In genomic region chr15:11100917-11101316, GRCm38 (mm10) we compare ENCODE assay signal across 25 mouse cellular contexts. TPM values are rescaled to one million over a fixed set of nuclear protein-coding genes. Genes with fewer than 3 reads are reported as not detected.
DNase-seq lines count a peak whose midpoint lies in the region; ATAC-seq and TF ChIP-seq lines count a peak whose summit lies in the region.
"Had no signal": no experiment of that assay in that cellular context is flagged by ENCODE, and none has a peak within 500 bp of the region (broad histone marks: within the 10 kb centered on the region; RNA-seq: fewer than 3 reads in every experiment).

No protein-coding gene starts in this region.

- no peaks in the 10 kb centered on the region for H3K9me3 ChIP-seq in forebrain, embryonic 14.5 days (replicated peaks; ENCODE audit: control insufficient read depth, low read length)
- no peaks in the 10 kb centered on the region for H3K9me3 ChIP-seq in forebrain, postnatal 0 days (ENCODE audit: low read length)
- no peaks in the 10 kb centered on the region for H3K9me3 ChIP-seq in hindbrain, embryonic 16.5 days (ENCODE audit: control insufficient read depth, low read length)
- no peaks in the 10 kb centered on the region for H3K9me3 ChIP-seq in hindbrain, embryonic 13.5 days
- H3K9me3 ChIP-seq in midbrain, embryonic 14.5 days (ENCODE audit: control insufficient read depth, low read length) = no peaks in the 10 kb centered on the region
- no peaks in the 10 kb centered on the region for H3K9me3 ChIP-seq in midbrain, embryonic 10.5 days (replicated peaks)
- H3K9me3 ChIP-seq: forebrain, embryonic 10.5 days; forebrain, embryonic 13.5 days; heart, embryonic 10.5 days; heart, embryonic 13.5 days; intestine, embryonic 15.5 days had no signal

- H3K4me2 ChIP-seq in forebrain, embryonic 14.5 days (ENCODE audit: low read length) = no peak overlapping the region
- no peak overlapping the region for H3K4me2 ChIP-seq in forebrain, postnatal 0 days (ENCODE audit: low read depth)
- no peak overlapping the region for H3K4me2 ChIP-seq in hindbrain, embryonic 16.5 days (ENCODE audit: low read length)
- H3K4me2 ChIP-seq in hindbrain, embryonic 13.5 days = no peak overlapping the region
- no peak overlapping the region for H3K4me2 ChIP-seq in midbrain, embryonic 14.5 days (ENCODE audit: low read length)
- H3K4me2 ChIP-seq: forebrain, embryonic 13.5 days; heart, embryonic 13.5 days; intestine, embryonic 15.5 days had no signal

- no peaks in the 10 kb centered on the region for H3K4me1 ChIP-seq in forebrain, embryonic 14.5 days (ENCODE audit: control insufficient read depth, insufficient read depth, low read length)
- no peaks in the 10 kb centered on the region for H3K4me1 ChIP-seq in forebrain, postnatal 0 days (ENCODE audit: insufficient read depth)
- H3K4me1 ChIP-seq in hindbrain, embryonic 16.5 days (ENCODE audit: control insufficient read depth, insufficient read depth, low read depth, low read length) = 0 out of 2 replicates have a peak, but pooled peaks cover 2% of the 10 kb centered on the region
- peaks cover 13% of the 10 kb centered on the region for H3K4me1 ChIP-seq in hindbrain, embryonic 13.5 days (replicated peaks)
- H3K4me1 ChIP-seq in midbrain, embryonic 14.5 days (ENCODE audit: control insufficient read depth, insufficient read depth, low read length) = no peaks in the 10 kb centered on the region
- peaks cover 14% of the 10 kb centered on the region; the same call in 1 of the 2 replicates for H3K4me1 ChIP-seq in midbrain, embryonic 10.5 days
- H3K4me1 ChIP-seq: forebrain, embryonic 13.5 days; heart, embryonic 10.5 days; heart, embryonic 13.5 days; intestine, embryonic 15.5 days had no signal

- H3K27ac ChIP-seq in forebrain, embryonic 14.5 days (ENCODE audit: low read depth, low read length) = no peak overlapping the region
- H3K27ac ChIP-seq in forebrain, postnatal 0 days (ENCODE audit: low read depth, low read length) = no peak overlapping the region
- no peak overlapping the region for H3K27ac ChIP-seq in hindbrain, embryonic 16.5 days (ENCODE audit: low read depth, low read length)
- no peak overlapping the region for H3K27ac ChIP-seq in hindbrain, embryonic 13.5 days
- H3K27ac ChIP-seq in midbrain, embryonic 14.5 days (replicated peaks; ENCODE audit: low read depth, low read length) = no peak overlapping the region
- H3K27ac ChIP-seq in midbrain, embryonic 10.5 days (replicated peaks) = no peak overlapping the region
- H3K27ac ChIP-seq: forebrain, embryonic 10.5 days; forebrain, embryonic 13.5 days; heart, adult 2 months; heart, embryonic 10.5 days; heart, embryonic 13.5 days; intestine, embryonic 15.5 days had no signal

- H3K9ac ChIP-seq in forebrain, embryonic 14.5 days (ENCODE audit: low read length) = no peak overlapping the region
- H3K9ac ChIP-seq in forebrain, postnatal 0 days = no peak overlapping the region
- H3K9ac ChIP-seq in hindbrain, embryonic 16.5 days (ENCODE audit: low read depth, low read length) = no peak overlapping the region
- H3K9ac ChIP-seq in hindbrain, embryonic 13.5 days = no peak overlapping the region
- H3K9ac ChIP-seq in midbrain, embryonic 14.5 days (replicated peaks; ENCODE audit: low read length) = no peak overlapping the region
- H3K9ac ChIP-seq: forebrain, embryonic 13.5 days; heart, embryonic 13.5 days; intestine, embryonic 15.5 days had no signal

- H3K27me3 ChIP-seq in forebrain, embryonic 14.5 days (replicated peaks; ENCODE audit: control insufficient read depth, insufficient read depth, low read length) = no peaks in the 10 kb centered on the region
- no peaks in the 10 kb centered on the region for H3K27me3 ChIP-seq in forebrain, postnatal 0 days (ENCODE audit: insufficient read depth, low read length)
- H3K27me3 ChIP-seq in hindbrain, embryonic 16.5 days (replicated peaks; ENCODE audit: control insufficient read depth, insufficient read depth, low read length) = no peaks in the 10 kb centered on the region
- H3K27me3 ChIP-seq in hindbrain, embryonic 13.5 days = no peaks in the 10 kb centered on the region
- no peaks in the 10 kb centered on the region for H3K27me3 ChIP-seq in midbrain, embryonic 14.5 days (ENCODE audit: control insufficient read depth, insufficient read depth, low read length)
- no peaks in the 10 kb centered on the region for H3K27me3 ChIP-seq in midbrain, embryonic 10.5 days (ENCODE audit: low read depth, poor library complexity, severe bottlenecking)
- H3K27me3 ChIP-seq: forebrain, embryonic 13.5 days; heart, embryonic 13.5 days; intestine, embryonic 15.5 days had no signal

- no peak overlapping the region for H3K4me3 ChIP-seq in forebrain, embryonic 14.5 days (ENCODE audit: low read depth, low read length)
- H3K4me3 ChIP-seq in forebrain, postnatal 0 days (ENCODE audit: low read depth, low read length) = no peak overlapping the region
- no peak overlapping the region for H3K4me3 ChIP-seq in hindbrain, embryonic 16.5 days (ENCODE audit: low read length)
- H3K4me3 ChIP-seq in hindbrain, embryonic 13.5 days = no peak overlapping the region
- H3K4me3 ChIP-seq in midbrain, embryonic 14.5 days (replicated peaks; ENCODE audit: low read depth, low read length) = no peak overlapping the region
- no peak overlapping the region for H3K4me3 ChIP-seq in midbrain, embryonic 10.5 days
- H3K4me3 ChIP-seq: forebrain, embryonic 10.5 days; forebrain, embryonic 13.5 days; heart, adult 2 months; heart, embryonic 10.5 days; heart, embryonic 13.5 days; intestine, embryonic 15.5 days had no signal

- H3K36me3 ChIP-seq in forebrain, embryonic 14.5 days (ENCODE audit: control insufficient read depth, insufficient read depth, low read length) = no peaks in the 10 kb centered on the region
- no peaks in the 10 kb centered on the region for H3K36me3 ChIP-seq in forebrain, postnatal 0 days (ENCODE audit: insufficient read depth)
- no peaks in the 10 kb centered on the region for H3K36me3 ChIP-seq in hindbrain, embryonic 16.5 days (ENCODE audit: control insufficient read depth, insufficient read depth, low read length)
- no peaks in the 10 kb centered on the region for H3K36me3 ChIP-seq in hindbrain, embryonic 13.5 days
- H3K36me3 ChIP-seq in midbrain, embryonic 14.5 days (ENCODE audit: control insufficient read depth, insufficient read depth, low read length) = no peaks in the 10 kb centered on the region
- no peaks in the 10 kb centered on the region for H3K36me3 ChIP-seq in midbrain, embryonic 10.5 days
- H3K36me3 ChIP-seq: forebrain, embryonic 10.5 days; heart, embryonic 10.5 days; heart, embryonic 13.5 days; intestine, embryonic 15.5 days had no signal

- no peak for TF ChIP-seq CTCF in forebrain, postnatal 0 days (IDR thresholded peaks at IDR 0.05; ENCODE audit: low read depth)

- ATAC-seq in forebrain, embryonic 14.5 days = peak; percentile 20; the same call in 1 of the 2 replicates
- ATAC-seq in forebrain, postnatal 0 days = no peak; the same call in 1 of the 2 replicates
- 0 out of 2 replicates have a peak, but pooled peaks have one; percentile 49 for ATAC-seq in hindbrain, embryonic 16.5 days
- ATAC-seq in hindbrain, embryonic 13.5 days (ENCODE audit: low FRiP score) = no peak
- peak; percentile 50 for ATAC-seq in midbrain, embryonic 14.5 days (ENCODE audit: low FRiP score, low TSS enrichment)
- ATAC-seq in megakaryocyte, adult 5-6 weeks (ENCODE audit: poor library complexity, severe bottlenecking) = no peak
- ATAC-seq: activated CD4-positive, CD25-positive, alpha-beta regulatory T cell, adult 4 months; forebrain, embryonic 13.5 days; intestine, embryonic 15.5 days had no signal

- WGBS in forebrain, embryonic 14.5 days = 81% methylated on average over 4 of the region's 4 CpGs
- 73% methylated on average over 4 of the region's 4 CpGs for WGBS in forebrain, postnatal 0 days
- 62% methylated on average over 4 of the region's 4 CpGs for WGBS in hindbrain, embryonic 16.5 days
- 71% methylated on average over 4 of the region's 4 CpGs for WGBS in hindbrain, embryonic 13.5 days
- WGBS in midbrain, embryonic 14.5 days = 57% methylated on average over 4 of the region's 4 CpGs
- WGBS in midbrain, embryonic 10.5 days = 74% methylated on average over 4 of the region's 4 CpGs

- DNase-seq in forebrain, embryonic 14.5 days (ENCODE audit: low spot score) = no peak
- DNase-seq in forebrain, postnatal 0 days = no peak
- no peak for DNase-seq in midbrain, embryonic 14.5 days
- DNase-seq in midbrain, embryonic 10.5 days (ENCODE audit: low spot score) = no peak
- no peak for DNase-seq in retina, postnatal 1 day
- DNase-seq: adrenal gland, adult 8-10 months; adrenal gland, postnatal 25 days; cerebellum, adult 18-20 months; cerebellum, adult 9-10 months; cerebellum, postnatal 14 days; gastrocnemius, postnatal 10 days; gastrocnemius, postnatal 36 days; heart, adult 2 months; heart, postnatal 14 days; heart, postnatal 4 days had no signal

RNA-seq across cellular contexts. Expression of gene Adamts12, which starts 36.3 kb away (rescaled TPM):
- 0.88 and 1.4 TPM in 2 replicates for polyA plus RNA-seq in forebrain, embryonic 14.5 days (2014; fragmentation: Nextera tagmentation; extraction: Ambion mirVana)
- total RNA-seq in forebrain, postnatal 0 days (2014; rRNA removed) = 4.0 and 5.4 TPM in 2 replicates
- 0.34 and 0.58 TPM in 2 replicates for polyA plus RNA-seq in forebrain, postnatal 0 days (2015; fragmentation: Nextera tagmentation; extraction: Ambion mirVana)
- polyA plus RNA-seq in hindbrain, embryonic 16.5 days (2015; fragmentation: Nextera tagmentation; extraction: Ambion mirVana) = 1.6 and 2.3 TPM in 2 replicates
- 2.1 and 2.4 TPM in 2 replicates for polyA plus RNA-seq in hindbrain, embryonic 13.5 days (2015; fragmentation: Nextera tagmentation; extraction: Ambion mirVana)
- polyA plus RNA-seq in midbrain, embryonic 14.5 days (2014; fragmentation: Nextera tagmentation; extraction: Ambion mirVana) = 0.70 and 2.8 TPM in 2 replicates
- polyA plus RNA-seq in midbrain, embryonic 10.5 days (2016; fragmentation: Nextera tagmentation; extraction: Ambion mirVana) = 1.7 and 2.0 TPM in 2 replicates
- total RNA-seq in megakaryocyte, adult 5-6 weeks (2015) = 0.02 TPM in 1 of 2 replicates, not detected in the other
- total RNA-seq in megakaryocyte, adult 5-6 weeks (2017) = not detected in 2 replicates
- total RNA-seq: granulocyte monocyte progenitor cell, adult 5-6 weeks had no signal

Comparison
In these comparisons a context has a peak if more than half of its experiments do, and no peak if none do; other contexts are left out.
1. ATAC-seq: peak in forebrain, embryonic 14.5 days (single experiment), hindbrain, embryonic 16.5 days (single experiment) and midbrain, embryonic 14.5 days (single experiment); none in forebrain, postnatal 0 days (single experiment), hindbrain, embryonic 13.5 days (single experiment) and megakaryocyte, adult 5-6 weeks (single experiment).